ENCODE assay signal across 8 mouse cellular contexts in the genomic region with DNA sequence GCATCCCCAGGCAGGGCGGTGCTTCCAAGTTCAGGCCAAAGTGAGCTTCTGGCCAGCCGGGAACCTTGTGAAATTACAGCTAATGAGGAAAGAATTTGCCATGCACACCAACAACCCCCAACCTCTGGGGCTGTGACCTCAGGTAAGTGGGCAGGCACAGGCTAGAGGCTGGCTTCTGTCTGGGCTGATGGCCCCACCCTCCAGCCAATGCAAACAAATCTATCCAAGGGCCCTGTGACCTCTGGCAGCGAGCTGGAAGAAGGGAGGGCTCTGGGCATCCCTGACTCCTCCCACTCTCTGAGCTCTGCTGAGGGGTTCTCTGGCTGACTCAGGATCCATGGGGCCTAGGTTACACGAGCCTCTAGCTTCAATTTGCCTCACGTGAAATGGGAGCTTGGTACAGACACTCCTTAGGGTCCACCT. TPM values are rescaled to one million over a fixed set of nuclear protein-coding genes. Genes with fewer than 3 reads are reported as not detected.
DNase-seq lines count a peak whose midpoint lies in the region; ATAC-seq and TF ChIP-seq lines count a peak whose summit lies in the region.

No protein-coding gene starts in this region.

- WGBS in liver, postnatal 0 days (ENCODE audit: insufficient replicate concordance) = 34% methylated on average over 5 of the region's 5 CpGs
- 44% methylated on average over 5 of the region's 5 CpGs for WGBS in hindbrain, embryonic 14.5 days

- no peak for TF ChIP-seq EP300 in liver, postnatal 0 days (IDR thresholded peaks at IDR 0.05; ENCODE audit: low read depth)

- H3K27ac ChIP-seq in liver, postnatal 0 days (ENCODE audit: low read depth) = 0 out of 2 replicates have a peak overlapping the region, but pooled peaks have one; percentile 30
- no peak overlapping the region for H3K27ac ChIP-seq in hindbrain, embryonic 14.5 days

- no peaks in the 10 kb centered on the region for H3K9me3 ChIP-seq in liver, postnatal 0 days (ENCODE audit: low read length)
- no peaks in the 10 kb centered on the region for H3K9me3 ChIP-seq in hindbrain, embryonic 14.5 days (ENCODE audit: control insufficient read depth, low read length)

- no peaks in the 10 kb centered on the region for H3K36me3 ChIP-seq in liver, postnatal 0 days (replicated peaks; ENCODE audit: insufficient read depth, low read length)
- H3K36me3 ChIP-seq in hindbrain, embryonic 14.5 days (replicated peaks; ENCODE audit: control insufficient read depth, insufficient read depth) = no peaks in the 10 kb centered on the region

- DNase-seq in ES-CJ7 (ENCODE audit: low read depth, low spot score) = peak; percentile 65
- DNase-seq in embryo, embryonic 11 days = peak; percentile 78
- peak; percentile 75 for DNase-seq in kidney, adult 11 months
- peak; percentile 80 for DNase-seq in liver, postnatal 0 days
- DNase-seq in thymus, adult 18-20 months = no peak
- DNase-seq in hindbrain, embryonic 14.5 days (ENCODE audit: low spot score) = no peak
- DNase-seq in left cerebral cortex, adult 11 months (ENCODE audit: low spot score) = no peak

- H3K9ac ChIP-seq in liver, postnatal 0 days (replicated peaks) = no peak overlapping the region
- H3K9ac ChIP-seq in hindbrain, embryonic 14.5 days = no peak overlapping the region

- no peak overlapping the region for H3K4me3 ChIP-seq in liver, postnatal 0 days (ENCODE audit: low read depth, low read length)
- H3K4me3 ChIP-seq in hindbrain, embryonic 14.5 days (replicated peaks; ENCODE audit: low read length) = no peak overlapping the region

- peak; percentile 100 for ATAC-seq in liver, postnatal 0 days
- ATAC-seq in CD4-positive, CD25-positive, alpha-beta regulatory T cell, adult 4 months = no peak
- no peak for ATAC-seq in hindbrain, embryonic 14.5 days (ENCODE audit: low FRiP score)

- TF ChIP-seq CTCF in liver, postnatal 0 days (IDR thresholded peaks at IDR 0.05; ENCODE audit: low read depth) = no peak

- no peak overlapping the region for H3K4me2 ChIP-seq in liver, postnatal 0 days (ENCODE audit: low read depth, low read length)
- no peak overlapping the region for H3K4me2 ChIP-seq in hindbrain, embryonic 14.5 days (replicated peaks)

- peaks cover 4% of the 10 kb centered on the region; the same call in 1 of the 2 replicates for H3K4me1 ChIP-seq in liver, postnatal 0 days (ENCODE audit: insufficient read depth)
- no peaks in the 10 kb centered on the region for H3K4me1 ChIP-seq in hindbrain, embryonic 14.5 days (replicated peaks; ENCODE audit: control insufficient read depth, insufficient read depth, low read length)

- H3K27me3 ChIP-seq in liver, postnatal 0 days (ENCODE audit: insufficient read depth, low read length) = no peaks in the 10 kb centered on the region
- H3K27me3 ChIP-seq in hindbrain, embryonic 14.5 days (ENCODE audit: control insufficient read depth, insufficient read depth, low read length) = no peaks in the 10 kb centered on the region

RNA-seq across cellular contexts. Expression of a gene that starts 56.5 kb away (rescaled TPM):
- polyA plus RNA-seq in liver, postnatal 0 days (2015; fragmentation: Nextera tagmentation; extraction: Ambion mirVana) = 13.9 and 15.3 TPM in 2 replicates
- polyA plus RNA-seq in CD4-positive, CD25-positive, alpha-beta regulatory T cell, adult 4 months (2017; shearing (Covaris generic)) = 10 to 100 TPM; 40.6 to 50.3 TPM
- 30.7 and 30.9 TPM in 2 replicates for polyA plus RNA-seq in hindbrain, embryonic 14.5 days (2014; fragmentation: Nextera tagmentation; extraction: Ambion mirVana)

Comparison
In these comparisons a context has a peak if more than half of its experiments do, and no peak if none do; other contexts are left out.
1. DNase-seq: peak in ES-CJ7 (single experiment), embryo, embryonic 11 days (single experiment), kidney, adult 11 months (single experiment) and liver, postnatal 0 days (single experiment); none in thymus, adult 18-20 months (0 of 2), hindbrain, embryonic 14.5 days (single experiment) and left cerebral cortex, adult 11 months (single experiment).